Mouse (Mus musculus): Measurements from ENCODE around the gene Slc39a13.

The Slc39a13 gene

DNA sequence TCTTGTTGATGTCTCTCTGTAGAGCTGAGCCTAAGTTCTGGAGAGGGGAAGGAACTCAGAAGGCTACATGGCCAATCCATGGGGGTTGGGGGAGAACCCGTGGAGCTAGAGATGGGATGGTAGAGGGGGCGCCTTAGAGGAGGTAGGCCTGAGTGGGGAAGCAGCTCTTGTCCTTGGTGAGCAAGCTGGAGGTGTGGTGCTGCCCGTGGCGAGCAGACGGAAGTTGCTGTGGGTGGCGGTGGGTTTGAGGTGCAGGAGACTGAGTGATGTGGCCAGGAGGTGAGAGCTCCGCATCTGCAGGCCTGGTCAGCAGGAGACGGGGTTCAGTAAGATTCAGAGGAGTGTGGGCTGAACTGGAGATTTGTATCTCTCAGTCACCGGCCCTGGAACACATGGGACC is 17.2 kb upstream of the Slc39a13 start:
- no peak for DNase-seq

DNA sequence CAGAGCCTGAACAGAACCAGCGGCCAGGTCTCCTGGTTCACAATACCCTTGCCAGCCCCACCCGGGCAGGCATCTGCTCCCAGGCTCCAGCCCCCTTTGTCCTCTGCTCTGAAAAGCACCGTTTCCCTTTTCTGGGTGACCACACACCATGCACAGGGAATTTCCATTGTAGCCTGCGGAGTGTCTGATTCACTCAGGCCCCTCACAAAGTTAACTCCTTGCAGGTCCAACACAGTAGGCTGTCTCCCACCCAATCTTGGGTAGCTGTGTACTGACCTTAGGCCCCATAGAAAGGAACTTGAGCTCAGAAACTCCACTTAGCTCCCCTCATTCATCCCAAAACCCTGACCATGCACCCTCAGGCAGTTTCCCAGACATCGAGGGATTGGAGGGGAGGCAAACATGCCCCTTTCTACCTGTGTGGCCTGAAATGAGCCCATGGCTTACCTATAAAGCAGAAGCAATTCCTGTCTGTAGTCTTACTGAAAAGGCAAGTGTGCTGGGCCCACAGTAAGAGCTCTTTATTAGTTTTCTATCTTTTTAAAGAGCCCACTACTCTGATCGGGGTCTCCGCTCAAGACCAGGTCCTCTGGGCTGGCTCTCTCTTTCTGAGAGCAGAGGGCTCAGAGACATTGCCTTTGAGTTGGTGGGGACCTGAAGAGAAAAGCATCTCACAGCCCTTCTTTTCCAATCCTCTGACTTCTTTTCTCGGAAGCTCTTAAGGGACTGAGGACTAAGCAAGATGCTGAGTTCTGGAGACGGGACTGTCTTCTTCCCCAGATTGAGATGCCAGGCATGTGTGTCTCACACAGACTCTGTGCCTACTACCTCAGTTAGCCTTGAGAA is 16.4 kb upstream of the Slc39a13 start:
- DNase-seq, result no peak

DNA sequence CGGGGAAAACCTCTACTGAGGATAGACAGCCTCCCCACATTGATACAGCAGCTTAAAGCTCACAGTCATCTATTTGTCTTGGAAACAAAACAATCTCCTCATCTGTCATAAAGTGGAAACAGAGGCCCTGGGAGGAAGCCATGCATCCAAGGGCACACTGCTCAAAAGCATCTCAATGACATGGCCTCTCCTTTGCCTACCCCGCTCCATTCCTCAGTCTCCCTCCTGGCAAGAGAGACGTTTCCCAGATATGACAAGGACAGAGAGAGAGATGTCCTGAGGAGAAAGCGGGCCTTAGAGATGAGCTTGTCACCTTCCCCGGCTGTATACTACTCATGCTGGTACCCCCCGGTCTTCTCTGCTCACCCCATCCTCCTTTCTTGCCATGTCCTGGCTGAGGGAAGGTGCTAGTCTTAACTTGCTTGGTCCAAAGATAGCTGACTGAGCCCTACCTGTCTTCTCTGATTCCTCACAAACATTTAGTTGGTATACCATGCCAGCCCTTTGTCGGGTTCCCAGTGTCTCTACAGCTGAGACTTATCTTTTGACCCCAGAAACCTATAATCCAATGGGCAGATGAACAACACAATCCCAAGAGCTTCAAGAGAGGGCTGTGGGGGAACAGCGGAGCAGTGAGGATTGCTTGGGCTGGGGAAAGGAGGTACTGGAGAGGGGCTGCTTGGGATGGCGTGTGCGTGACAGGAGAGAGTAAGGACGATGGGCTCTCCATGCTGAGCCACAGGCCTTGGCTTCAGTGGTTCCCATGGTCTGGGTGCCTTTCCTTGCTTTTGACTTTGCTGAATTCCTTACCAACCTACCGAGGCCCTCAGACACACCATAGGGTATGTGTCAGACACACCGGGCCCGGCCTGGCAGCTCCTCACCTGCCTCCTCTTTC is 15.5 kb upstream of the Slc39a13 start:
- DNase-seq, result no peak

DNA sequence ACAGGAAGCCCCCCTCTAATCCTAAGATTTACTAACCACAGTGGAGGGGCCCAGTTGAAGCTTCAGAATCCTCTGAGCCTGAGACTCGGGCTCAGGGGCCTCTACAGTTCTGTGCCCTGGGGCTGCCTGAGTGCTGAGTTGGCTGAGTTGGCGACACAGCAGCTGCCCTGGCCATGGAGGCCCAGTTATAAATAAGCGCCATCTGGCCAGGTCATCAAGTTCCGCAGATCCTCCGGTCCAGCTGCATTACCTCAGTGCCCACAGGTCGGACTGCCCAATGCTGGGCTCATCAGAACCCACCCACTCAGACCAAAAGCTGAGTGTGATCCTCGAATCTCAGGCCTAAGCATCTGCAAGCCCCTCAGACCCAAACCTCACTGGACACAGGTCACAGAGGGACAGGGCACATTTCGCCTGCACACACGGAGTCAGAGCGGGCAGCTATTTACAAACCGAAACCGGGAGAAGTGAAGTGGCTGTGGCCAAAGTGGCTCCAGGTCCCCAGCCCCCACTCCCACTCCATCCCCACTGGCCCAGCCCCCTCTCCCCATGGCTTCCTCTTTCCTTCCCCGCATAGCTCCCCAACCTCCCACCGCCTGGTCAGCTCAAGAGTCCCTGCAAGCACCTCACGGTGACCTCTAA is 14.1 kb upstream of the Slc39a13 start:
- no peak for DNase-seq

DNA sequence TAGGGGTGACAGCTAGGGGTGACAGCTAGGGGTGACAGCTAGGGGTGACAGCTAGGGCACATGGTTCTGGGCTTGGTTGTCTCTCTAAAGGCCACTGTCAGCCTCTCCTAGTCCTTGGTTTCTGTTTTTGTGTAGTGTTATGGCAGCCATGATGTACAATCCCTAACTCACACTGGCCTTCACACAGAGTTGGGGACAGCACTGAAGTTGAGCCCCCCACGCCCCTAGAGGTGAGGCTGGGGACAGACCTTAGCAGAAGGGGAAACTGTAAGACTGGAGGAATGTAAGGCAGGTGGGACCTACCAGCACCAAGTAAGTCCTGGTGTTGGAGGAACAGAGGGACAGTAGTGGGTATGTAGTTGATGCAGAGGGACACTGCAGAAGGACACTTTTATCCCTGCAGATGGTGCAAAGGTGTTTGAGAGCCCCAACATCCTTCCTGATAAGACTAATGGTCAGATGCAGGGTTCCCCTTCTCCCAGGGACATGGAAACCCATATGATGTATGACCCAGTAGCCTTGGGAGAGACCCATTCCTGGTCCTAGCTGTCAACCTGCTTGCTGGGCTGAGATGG is 13.2 kb upstream of the Slc39a13 start:
- no peak for DNase-seq

DNA sequence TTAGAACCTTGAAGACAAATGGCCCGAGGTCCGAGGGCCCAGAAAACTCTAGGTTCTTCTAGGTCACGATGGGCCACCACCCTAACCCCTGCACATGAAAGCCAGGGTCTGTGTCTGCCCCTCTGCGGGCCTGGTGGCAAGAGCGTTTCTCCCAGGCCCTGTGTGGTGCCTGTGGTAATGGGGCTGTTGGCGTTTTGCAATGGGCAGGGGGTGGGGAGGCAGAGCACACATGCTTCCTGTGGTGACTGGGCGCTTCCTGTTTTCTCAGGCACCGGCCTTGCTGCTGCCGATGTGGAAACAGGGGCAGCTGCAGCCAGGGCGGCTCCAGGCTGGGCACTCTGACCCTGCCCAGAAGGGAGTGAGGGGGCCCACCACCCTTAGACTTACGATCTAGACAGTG is 12.6 kb upstream of the Slc39a13 start:
- no peak for DNase-seq

DNA sequence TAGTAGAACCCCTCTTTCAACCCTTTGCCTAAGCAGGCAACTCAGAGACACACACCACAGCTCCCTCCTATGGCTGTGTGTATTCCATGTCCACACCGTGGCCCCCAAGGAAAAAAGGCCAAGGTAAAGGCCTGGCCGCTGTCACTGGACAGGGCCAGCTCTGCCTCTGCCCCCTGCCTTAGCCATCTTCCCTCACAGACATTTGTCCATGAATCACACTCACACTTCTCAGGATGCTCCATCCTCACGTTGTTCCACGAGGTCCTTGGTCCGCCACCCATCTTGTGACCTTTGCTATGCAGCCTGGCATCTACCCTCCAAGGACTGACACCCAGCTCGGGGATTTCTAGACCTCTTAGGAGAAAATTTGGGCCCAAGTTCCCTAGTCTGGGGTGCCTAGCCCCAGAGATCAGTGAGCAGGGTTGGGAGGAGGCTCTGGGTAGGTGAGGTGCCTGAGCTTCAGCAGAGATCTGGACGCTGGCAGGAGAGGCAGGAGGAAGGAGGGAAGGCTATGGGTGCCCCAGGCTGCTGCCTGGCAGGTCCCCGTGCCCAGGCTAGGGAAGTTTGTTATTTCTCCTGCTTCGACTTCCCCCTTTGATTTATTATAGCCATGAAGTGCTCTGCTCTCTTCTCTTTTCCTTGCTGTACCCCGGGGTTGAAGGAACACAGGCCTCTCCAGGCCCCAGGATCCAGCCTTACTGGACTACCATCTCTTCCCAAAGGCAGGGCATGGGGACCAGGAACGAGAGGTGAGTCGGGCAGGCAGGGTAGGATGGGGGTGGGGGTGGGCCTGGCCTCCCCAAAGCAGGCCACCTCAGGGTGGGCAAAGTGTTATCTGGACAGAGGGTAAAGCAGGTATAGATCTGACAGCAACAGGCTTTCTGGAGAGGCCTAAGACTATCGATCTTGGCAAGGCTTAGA is 11.8 kb upstream of the Slc39a13 start, which contains the start of gene Spi1:
Gene Spi1 (plus strand): TSS at position 616 of the 921 bp plus-strand sequence.
- no peak for DNase-seq

DNA sequence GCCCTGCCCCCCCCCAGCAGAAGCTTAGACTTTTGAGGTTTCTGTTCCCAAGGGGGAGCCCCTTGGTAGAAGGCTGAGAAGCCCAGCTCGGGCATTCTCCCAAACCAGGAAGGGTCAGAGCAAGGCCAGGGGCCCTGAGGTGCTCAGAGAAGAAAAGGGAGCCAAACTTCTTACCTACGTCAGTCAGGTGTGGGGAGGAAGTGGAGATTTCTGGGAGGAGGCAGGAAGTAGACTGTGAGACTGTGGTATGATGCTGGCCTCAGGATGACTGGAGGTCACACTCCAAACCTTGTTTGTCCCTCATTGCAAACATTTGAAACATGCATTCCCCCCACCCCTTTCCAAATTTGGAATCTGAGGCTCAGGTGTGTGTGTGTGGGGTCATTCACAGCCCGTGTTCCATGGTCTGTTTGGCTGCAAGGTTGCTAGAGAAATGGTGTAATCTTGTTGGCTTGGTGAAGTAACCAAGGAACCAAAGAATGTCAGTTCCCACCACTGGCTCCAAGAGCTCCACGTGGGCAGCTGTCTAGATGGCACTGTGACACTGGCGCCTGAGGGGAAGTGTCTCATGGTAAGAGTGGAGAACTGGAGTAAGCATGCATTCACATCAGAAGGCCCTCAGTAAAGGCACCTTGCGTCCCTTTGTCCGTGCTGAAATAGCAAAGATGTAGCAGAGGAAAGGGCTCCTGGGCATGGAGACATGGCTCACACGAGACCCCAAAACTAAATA is 10.7 kb upstream of the Slc39a13 start:
- DNase-seq, result no peak

DNA sequence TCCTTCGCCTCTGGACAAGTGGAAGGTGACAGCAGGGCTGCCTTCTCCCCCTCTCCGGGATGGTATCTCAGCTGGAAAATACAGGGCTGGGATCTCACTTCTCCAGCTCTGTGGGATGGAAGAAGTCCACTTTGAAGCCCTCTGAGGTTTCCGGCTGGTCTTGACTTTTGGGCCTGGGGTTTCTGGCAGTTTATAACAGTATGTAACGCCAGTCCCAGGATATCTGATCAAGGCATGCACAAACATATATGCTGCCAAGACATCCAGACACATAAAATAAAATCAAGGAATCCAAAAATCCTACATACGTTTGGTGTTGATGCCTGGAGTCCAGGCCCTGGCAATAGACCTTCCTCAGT is 8.8 kb upstream of the Slc39a13 start:
- no peak for DNase-seq

DNA sequence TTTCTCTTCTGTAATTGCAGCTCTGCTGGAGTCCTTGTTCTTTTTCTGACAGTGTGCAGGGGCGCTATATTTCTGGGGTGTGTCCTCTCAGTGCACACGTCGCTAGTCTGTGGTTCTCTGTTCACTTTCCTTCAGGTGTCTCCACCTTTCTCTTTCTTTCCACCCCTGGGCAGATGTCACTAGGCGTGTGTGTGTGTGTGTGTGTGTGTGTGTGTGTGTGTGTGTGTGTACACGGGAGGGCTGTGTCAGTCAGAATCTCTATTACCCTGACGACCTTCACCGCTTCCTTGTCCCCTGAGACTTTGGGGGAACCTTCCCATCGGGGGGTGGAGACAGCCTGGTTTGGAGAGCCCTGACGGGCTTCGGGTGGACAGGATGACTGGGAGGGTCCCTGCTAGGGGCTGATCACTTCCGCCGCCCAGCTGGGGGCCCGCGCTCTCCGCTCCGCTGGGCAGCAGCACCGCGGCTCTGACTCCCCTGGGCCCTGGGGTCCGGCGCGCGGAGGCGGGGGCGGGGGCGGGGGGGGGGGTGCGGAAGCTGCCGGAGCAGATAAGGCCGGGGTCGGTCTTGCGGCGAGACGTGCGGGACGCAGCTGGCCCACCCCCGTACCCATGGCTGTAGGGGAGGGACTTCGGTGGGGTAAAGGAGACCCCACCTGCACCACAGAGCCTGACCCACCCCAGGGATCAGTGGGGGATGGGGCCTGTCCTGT is 8.3 kb upstream of the Slc39a13 start:
- no peak for DNase-seq

DNA sequence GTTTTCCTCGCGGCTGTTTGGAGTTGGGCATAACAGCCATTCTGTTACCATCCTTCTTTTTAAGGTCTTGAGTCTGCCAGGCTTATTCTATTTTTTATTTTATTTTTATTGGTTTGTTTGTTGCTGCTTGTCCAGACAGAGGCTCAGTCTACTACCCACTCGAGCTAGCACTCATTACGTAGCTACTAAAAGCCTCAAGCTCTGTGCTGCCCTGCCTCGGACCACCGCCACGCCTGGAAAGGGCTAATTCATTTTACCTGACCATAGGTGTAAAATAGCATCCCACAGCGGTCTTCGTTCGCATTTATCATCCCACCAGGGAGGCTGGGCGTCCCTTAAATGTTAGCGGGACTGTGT is 7.7 kb upstream of the Slc39a13 start:
- no peak for DNase-seq

DNA sequence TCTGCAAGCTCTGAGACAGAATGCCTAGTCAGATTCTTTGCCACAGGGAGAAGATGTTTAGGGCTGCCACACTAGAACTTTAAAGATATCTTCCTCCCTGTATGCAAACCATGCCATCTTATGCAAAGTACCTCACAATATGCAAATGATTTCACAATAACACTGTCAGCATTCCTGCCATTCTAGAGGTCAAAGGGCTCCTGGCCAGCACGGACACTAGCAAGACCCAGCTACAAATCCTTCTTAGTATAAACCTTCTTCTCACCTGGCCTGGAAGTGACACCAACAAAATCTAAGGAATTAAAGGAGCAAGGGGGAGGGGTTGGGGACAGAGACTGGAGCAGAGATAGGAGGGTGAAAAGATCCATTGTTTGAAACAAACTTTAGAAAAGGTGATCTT is 1.9 kb upstream of the Slc39a13 start:
- DNase-seq, result no peak

DNA sequence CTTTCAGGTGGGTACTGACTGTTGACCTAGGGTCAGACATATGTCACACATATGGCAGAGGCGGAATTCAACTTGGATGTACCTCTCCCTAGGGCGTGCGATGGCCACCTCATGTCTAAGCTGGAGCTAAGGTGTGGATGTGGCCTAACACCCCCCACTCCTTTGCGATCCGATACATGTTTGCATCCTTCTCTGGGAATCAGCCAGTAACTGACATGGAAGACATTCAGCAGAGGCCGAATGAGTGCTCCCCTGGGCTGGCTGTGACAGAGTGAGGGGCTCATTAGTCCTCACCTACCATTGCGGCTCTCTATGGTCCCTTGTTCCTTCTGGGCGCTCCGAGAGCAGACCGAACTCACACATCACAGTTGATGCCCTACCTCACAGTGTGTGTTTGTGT is 842 bp upstream of the Slc39a13 start:
- no peak for DNase-seq

DNA sequence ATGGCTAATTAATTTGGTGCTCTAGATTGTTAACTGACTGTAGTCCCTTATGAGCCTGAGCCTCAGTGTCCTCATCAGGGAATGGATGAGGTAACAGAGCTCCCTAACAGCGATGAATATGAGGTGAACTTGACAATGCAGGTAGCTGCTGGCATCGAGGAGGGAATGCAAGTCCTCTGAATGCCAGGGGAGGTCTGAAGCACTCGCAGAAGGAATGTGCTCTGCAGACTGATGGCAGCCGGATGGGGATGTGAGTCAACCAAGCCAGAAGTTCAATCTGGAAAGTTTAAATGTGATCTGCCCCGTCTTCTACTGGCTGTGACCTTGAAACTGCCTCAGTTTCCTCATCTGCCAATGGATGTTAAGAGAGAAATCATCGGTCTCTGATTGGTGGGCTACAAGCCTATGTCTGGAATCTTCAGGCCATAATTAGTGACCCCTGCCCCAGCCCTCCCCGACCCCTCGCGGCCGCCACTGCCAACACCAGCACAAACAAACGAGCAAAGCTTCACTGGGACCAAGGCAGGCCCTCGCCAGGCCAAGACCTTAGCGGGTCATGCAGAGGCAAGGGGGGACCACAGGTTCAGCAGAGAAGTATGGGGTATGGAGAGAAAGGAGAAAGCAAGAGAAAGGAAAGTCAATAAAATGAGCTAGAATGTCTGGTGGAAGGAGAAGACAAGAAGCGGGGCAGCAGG is 764 bp downstream of the Slc39a13 start:
- no peak for DNase-seq

DNA sequence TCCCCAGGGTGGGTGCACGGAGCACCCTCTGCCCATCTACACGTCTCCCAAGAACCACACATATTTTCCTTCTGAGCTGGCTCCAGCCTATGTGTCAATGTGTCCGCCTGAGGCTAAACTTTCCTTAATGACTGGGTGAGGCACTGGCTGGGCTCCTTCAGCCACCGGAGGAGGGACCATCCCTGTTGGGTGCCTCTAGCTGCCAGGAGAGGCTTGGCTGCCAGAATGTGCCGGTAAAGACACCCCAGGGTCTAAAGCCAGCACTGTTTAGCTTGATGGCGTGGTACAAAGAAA is 1.4 kb downstream of the Slc39a13 start:
- no peak for DNase-seq

DNA sequence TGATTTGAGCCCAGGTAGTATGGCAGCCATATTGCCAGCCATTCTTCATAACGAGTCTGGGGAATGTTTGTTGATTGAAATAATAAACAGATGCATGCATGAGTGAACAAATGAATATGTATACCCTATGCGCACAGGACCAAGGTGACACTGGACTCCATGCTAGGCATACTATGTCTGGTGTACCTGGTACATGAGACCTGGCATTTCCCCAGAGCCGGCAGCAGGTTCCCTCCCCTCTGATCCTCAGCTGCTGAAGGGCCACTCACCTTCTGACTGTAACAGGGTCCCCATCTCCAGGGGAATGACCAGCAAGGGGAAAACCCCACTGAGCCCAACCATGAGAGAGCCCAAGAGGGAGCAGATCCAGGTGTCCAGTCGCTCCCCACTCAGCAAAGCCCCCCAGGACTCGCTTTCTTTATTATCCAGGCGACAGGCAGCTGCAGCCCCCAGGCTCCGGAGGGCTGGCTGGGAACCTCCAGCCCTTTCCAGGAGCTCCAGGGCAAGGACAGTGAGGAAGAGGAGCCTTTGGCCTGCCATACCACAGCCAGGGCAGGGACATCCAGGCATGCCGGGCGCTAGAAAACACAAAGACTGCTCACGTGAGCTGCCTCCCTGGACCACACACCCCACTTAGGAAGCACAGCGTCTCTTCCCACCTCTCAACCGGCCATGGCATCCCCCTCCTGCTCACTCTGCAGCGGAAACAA is 1.9 kb downstream of the Slc39a13 start:
- DNase-seq, result no peak

DNA sequence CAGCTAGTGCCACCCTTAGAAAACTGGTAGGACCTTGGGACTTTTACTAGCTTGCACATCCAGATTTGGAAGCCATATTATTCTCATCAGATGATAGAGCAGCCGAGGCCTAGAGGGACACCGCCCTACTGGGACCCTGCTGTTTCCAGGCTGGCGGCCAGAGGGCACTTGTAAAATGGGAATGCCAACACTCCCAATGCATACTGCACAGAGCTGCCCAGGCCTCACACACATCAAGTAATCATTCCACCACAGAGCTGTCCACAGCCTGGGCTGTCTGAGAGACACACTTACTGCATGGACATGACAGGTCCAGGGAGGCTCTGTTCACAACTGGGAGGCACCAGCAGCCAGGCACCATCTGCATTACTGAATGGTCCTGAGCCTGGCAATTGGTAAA is 3.8 kb downstream of the Slc39a13 start:
- DNase-seq, result no peak

DNA sequence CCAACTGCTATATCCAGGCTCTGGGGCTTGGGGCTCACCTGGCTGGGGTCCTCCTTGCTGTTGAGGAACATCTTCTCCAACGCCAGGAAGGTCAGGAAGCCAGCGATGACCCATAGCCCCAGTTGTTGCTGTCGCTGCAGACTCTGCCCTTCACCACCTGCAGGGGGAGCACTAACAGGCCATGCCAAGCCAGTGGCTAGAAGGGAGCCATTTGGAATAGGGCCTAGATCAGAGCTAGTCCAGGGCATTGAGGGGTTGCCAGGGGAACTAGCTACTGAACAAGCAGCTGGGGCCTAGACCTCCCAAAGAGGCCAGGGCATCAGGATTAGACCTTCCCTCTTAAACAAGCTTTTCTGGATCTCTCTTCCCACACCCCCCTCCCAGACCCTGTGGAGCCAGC is 4.7 kb downstream of the Slc39a13 start:
- DNase-seq, result peak; percentile 63

DNA sequence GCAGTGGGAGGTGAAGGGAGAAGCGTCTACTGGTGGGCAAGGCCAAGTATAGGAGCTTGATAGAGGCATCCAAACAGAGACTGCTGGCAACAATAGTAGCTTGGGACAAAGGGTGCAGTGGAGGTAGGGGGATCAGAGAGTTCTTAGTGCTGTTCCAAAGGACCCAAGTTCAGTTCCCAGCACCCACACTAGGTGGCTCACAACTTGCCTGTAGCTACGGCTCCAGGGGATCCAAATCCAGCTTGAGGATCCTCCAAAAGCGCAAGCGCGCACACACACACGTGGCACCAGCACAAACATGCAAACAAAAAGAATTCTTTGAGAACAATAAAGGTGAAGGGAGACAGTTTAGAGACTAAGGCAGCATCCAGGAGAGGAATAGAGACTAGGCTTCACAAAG is 6.0 kb downstream of the Slc39a13 start:
- no peak for DNase-seq
